Mouse (Mus musculus) right cerebral cortex, postnatal 14 days (tissue): ENCODE measurements around the gene Snurf.

Source experiments
- DNase-seq: peaks from one replicate; pipeline ENCODE4 v3.0.0; 2022

Snurf gene

DNA sequence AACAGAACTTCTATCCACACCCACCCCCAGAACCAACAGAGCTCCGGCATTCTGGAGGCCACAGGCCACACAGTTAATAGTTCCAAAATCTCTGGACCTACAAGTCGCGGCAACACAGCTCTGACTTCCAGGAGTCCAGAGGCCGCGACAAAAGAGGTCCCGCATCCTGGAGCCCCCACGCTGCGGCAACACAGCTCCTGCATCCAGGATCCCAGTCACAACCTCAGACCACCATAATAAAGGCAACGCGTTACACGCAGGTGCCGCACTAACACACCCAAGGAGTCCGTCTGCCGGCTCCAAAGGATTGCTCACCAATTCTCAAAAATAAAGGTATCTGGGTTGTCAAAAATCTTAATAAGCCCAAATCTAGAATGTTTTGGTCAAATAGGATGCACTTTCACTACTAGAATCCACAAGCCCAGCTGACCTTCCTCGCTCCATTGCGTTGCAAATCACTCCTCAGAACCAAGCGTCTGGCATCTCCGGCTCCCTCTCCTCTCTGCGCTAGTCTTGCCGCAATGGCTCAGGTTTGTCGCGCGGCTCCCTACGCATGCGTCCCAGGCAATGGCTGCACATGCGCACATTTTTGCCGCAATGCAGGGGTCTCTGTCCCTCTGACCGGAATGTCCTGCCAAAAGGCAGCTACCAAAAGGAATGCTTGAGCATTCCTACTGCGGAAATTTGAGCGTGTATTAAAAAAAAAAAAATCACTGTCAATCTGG lies at the start of gene Snurf, which contains the start of gene Gm38393:
Gene Snurf (minus strand): TSS at position 444 of the 725 bp plus-strand sequence.
Gene Gm38393 (minus strand): TSS at position 459 of the 725 bp plus-strand sequence.
- DNase-seq, result peak; percentile 84

DNA sequence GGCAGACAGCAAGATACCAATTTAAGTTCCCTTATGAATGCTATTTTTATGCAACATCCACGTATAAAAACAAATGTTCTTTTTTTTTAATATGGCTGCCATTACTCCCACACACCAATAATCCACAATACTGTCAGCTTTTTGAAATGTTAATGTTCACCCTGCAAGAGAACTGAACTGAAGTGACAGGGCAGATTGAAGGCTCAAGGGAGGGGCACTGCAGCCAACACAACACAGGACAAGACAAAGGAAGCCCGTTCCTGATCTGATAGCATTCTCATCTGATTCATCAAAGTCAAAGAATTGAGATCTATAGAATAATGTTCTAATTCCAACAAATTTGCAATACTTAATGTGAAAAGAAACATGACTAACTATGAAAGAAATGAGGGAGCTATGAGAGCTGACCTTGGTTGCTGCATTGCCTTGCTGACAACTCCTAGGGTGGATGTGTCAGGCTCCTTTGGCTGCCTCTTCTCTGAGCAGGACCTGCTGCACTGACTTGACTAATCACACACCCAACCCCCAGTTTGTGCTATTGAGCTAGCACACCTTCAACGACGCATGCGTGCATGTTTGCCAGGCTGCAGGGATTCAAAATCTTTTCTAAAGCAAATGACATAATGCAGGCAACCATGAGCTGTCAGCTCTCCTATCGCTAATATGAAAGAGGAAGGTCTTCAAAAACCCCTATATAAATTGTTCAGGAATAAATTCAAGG lies 42.8 kb upstream of the Snurf start:
- DNase-seq, result peak; percentile 53

DNA sequence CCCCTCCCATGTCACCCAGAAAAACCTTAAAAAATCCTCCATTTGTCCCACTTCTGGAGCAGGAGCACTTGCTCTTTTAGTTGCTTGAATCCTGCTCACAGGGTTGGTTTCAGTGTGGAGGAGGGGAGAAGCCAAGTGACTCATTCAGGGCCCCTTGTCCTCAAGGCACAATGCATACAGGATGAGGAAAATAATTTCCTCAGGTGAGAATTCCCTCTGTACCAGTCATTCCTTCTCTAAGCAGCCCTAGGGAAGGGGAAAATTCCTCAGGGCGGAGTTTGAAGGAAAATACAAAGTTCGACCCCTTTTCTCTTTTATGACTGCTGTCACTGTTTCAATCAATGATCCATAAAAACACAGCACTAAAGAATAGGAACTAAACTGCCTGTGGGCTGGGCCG lies 8.3 kb upstream of the Snurf start:
- DNase-seq, result no peak

DNA sequence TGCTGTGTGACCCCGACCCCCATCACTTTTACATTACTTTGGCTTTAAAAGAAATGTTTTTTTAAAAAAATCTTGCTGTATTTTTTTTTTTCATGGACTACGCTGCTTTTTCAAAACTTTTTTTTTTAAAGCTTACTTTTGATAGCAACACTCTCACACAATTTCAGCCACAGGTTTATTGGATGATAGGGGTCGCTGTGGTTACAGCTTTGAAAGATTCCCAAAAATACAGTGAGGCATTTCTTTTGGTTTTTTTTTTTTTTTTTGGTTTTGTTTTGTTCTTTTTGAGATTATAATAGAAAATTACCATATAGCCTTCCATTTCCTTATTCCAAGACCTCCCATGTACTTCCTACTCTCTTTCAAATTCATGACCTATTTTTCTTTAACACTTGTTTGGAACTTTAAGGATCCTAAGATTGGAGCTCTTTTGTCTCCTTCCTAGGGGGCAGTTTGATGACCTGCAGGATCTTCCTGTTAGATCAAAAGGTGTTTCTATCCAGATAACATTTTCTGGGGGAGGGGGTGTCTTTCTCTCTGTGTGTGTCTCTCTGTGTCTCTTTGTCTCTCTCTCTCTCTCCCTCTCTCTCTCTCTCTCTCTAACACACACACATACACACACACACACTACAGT lies 3.0 kb upstream of the Snurf start:
- DNase-seq, result no peak

DNA sequence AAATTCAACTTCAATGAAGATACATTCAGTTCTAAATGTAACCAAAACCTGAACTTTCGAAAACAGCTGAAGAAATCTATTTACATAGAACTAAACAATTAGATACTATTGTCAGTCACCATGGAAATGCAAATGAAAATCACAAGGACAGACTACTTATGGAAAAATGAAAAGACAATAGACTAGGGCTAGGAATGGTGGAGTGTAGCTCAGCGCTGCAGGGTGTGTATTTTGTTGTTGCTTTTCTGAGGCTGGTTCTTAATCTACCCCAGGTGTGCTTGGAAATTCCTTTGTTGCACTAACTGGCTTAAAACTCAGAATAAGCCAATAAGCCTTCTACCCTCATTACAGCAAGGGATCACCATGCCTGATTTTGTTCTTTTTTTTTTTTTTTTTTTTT lies 1.4 kb upstream of the Snurf start:
- DNase-seq, result no peak

DNA sequence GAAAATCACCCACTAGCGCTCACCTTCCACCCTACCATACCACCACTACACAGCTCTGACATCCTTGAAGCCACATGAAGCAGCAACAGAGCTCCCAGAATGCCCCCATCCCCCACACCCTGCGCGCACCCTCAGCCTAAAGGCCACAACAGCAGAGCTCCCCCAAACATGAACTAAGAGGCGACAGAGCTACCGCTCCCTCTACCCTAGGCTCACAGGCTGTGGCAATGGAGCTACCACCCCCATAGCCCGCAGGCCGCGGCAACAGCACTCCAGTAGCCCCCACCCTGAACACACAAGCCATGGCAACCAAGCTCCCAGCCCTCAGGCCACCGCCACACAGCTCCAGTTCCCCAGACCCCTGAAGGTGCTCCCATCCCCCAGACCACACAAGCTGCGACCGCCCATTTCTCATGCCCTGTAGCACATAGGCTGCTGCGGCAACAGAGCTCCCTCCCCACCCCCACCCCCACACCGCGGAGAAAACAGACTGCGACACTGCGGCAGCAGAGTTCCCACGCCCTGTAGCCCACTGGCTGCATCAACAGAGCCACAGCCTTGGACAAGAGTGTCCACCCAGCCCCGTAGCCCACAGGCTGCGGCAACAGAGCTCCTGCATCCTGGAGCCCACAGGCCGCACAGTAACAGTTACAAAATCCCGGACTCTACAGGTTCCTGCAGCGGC lies 786 bp downstream of the Snurf start:
- peak; percentile 40 for DNase-seq

DNA sequence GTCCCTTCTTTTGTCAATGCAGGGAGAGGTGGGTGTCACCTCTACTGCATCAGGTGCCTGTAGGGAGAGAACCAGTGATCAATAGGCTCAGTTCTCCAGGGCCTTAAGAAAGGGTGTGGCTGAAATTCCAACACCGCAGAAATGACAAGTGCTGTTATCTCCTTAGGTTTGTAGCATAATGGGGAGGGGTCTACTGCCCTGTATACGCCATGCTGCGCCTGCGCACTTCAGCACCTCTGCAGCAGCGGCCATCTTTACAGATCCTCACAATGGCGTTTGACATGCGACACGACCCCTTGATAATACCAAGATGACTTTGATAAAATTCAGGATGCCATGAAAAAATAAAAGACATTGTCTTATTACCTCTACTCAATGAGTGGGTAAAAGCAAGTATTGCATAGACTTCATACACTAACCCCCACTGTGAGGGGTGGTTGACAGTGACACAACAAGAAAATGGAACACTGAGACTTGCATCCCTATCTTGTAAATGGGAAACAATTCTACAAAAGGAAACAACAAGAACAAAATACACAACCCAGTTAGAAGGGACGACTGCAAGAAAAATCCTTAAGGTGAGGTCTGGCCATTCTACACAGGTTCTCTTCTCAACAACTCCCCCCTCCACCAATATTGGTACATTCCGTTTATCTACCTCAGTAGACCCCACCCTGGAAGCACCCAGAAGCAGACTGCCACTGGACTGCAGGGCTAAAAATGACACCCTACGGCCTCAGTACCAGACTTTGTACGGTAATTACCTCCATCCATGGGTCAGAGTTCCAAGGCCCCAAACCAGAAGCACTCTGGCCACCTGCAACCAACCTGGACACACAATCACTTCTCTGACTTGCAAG lies 1.6 kb downstream of the Snurf start:
- peak; percentile 39 for DNase-seq

DNA sequence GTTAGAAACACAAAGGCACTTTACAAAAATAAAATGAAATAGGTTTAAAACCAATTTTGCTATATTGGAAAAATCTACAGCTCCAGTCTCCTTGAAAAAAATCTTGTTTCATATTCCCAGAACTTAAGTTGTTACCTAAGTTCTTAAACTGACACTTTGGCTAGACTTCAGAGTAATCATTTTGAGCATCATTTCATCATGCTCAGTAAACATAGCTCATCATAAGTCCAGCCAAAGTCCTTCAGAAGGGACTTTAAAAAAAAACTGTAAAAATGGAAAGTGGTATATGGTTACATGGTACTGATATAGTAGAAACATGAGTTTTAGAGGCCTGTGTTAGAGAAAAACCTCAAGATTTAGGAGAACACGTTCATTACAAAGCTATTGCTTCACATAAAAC lies 26.2 kb downstream of the Snurf start:
- no peak for DNase-seq
